Mouse (Mus musculus) intestine, embryonic 14.5 days (tissue): Measurements from ENCODE around the gene Dram2. TPM values are rescaled to one million over a fixed set of nuclear protein-coding genes. Genes with fewer than 3 reads are reported as not detected.
"Not testable (repeated sequence)": the region's sequence is repeated elsewhere in the genome, so short reads cannot be mapped to it uniquely, and the experiment has no call there.

Source experiments
- ATAC-seq: fragments of 200-750 bp; cut with Nextera tagmentation; replicated peaks from 2 replicates; pipeline ENCODE4 v1.8.0; 2017; ENCODE audit warnings: low read depth, moderate number of reproducible peaks, moderate TSS enrichment, moderate library complexity; ENCODE audit not compliant: low FRiP score, low TSS enrichment
- DNase-seq: peaks from one replicate; pipeline ENCODE4 v3.0.0-alpha.2; 2018; ENCODE audit warnings: low spot score
- H3K27ac ChIP-seq: fragments of 300-500 bp; sonication (generic); 2 replicates; pipeline ENCODE4 v1.5.1; 2014; ENCODE audit warnings: low read depth, mild to moderate bottlenecking, control low read depth
- H3K27me3 ChIP-seq: fragments of 300-500 bp; sonication (generic); replicated peaks from 2 replicates; pipeline ENCODE4 v1.6.1; 2014; ENCODE audit warnings: low read length, control low read depth; ENCODE audit not compliant: control insufficient read depth, insufficient read depth
- H3K36me3 ChIP-seq: fragments of 300-500 bp; sonication (generic); 2 replicates; pipeline ENCODE4 v1.6.1; 2014; ENCODE audit warnings: low read length, control low read depth; ENCODE audit not compliant: control insufficient read depth, insufficient read depth
- H3K4me1 ChIP-seq: fragments of 300-500 bp; sonication (generic); replicated peaks from 2 replicates; pipeline ENCODE4 v1.6.1; 2014; ENCODE audit warnings: low read length, control low read depth, mixed read lengths; ENCODE audit not compliant: control insufficient read depth, insufficient read depth
- H3K4me2 ChIP-seq: fragments of 300-500 bp; sonication (generic); 2 replicates; pipeline ENCODE4 v1.6.1; 2014; ENCODE audit warnings: low read length
- H3K4me3 ChIP-seq: fragments of 300-500 bp; sonication (generic); 2 replicates; pipeline ENCODE4 v1.5.1; 2014; ENCODE audit warnings: low read depth, low read length, control low read depth, mixed read lengths
- H3K9ac ChIP-seq: fragments of 300-500 bp; sonication (generic); 2 replicates; pipeline ENCODE4 v1.6.1; 2014; ENCODE audit warnings: mild to moderate bottlenecking, low read length
- H3K9me3 ChIP-seq: fragments of 300-500 bp; sonication (generic); 2 replicates; pipeline ENCODE4 v1.6.1; 2016; ENCODE audit warnings: low read length, control low read depth; ENCODE audit not compliant: control insufficient read depth
- WGBS: fragments of 180-500 bp; shearing (Covaris S2); extraction: QIAGEN DNeasy Blood & Tissue Kit; methylation state at CpG from one replicate; pipeline ENCODE4 v1.1.7; 2014; 5-methylcytosine and 5-hydroxymethylcytosine counted together
- polyA plus RNA-seq: library from polyadenylated mRNA; unstranded; fragments of >200 nt; fragmentation: Nextera tagmentation; extraction: Ambion mirVana; gene quantifications from 2 replicates; pipeline ENCODE4 v1.2.1, GENCODE M21; 2014

Gene Dram2
- polyA plus RNA-seq, 1 experiment from 2014 or later, result 81.7 TPM

DNA sequence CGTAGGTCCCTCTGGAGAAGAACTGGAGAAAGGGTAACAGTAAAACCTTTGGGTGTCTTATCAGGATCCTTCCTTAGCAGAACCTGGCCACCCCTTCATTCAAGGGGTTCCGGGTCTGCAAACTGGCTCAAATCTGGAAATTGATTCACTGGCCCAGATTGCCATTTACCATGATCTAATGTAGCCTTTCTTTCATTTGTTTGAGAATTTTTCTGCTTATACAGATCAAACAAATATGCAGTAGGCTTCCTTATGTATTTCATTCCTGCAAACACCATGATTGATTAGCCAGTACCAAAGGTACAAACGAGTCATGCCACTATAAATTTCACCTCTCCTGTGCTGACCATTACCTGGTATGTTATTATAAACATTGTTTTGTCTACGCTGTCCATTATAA lies 46.0 kb downstream of the Dram2 start:
- ATAC-seq, H3K36me3 ChIP-seq, H3K4me2 ChIP-seq, H3K4me1 ChIP-seq, H3K27ac ChIP-seq, H3K27me3 ChIP-seq, H3K4me3 ChIP-seq, H3K9me3 ChIP-seq, H3K9ac ChIP-seq, DNase-seq: not testable (repeated sequence)
- 81% methylated on average over 4 of the region's 4 CpGs for WGBS

DNA sequence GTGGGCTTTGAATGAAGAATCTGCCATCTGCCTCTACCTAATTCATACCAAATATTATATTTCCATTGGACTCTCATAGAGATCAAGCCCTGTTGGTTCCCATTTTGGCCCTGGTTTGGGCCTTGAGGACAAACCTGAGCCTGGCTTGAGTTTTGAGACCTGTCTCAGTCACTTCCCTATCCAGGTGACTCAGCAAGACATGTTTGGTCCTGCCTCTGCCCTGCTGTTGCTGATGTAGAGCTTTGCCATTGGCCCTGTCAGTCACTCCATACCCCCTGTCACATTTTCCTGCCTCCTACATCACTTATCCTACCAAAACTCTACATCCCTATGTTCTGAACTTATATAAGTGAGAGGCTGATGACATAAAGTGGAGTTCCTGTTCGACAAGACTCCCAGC lies 70.5 kb downstream of the Dram2 start:
- DNase-seq, result no peak
- no peak overlapping the region for H3K4me2 ChIP-seq

More for the DNA sequence above, 70.5 kb downstream of the Dram2 start:
- Histone ChIP-seq H3K27me3 (no peaks in the 10 kb centered on the region), H3K4me1 (no peaks in the 10 kb centered on the region), H3K36me3 (no peaks in the 10 kb centered on the region), H3K9me3 (no peaks in the 10 kb centered on the region), H3K27ac (no peak overlapping the region), H3K4me3 (no peak overlapping the region), H3K9ac (no peak overlapping the region)
- 72% methylated on average over 1 of the region's 1 CpGs for WGBS
- ATAC-seq, result no peak

Other genes with a start within 250 kb of the Dram2 start
- not detected in 2 replicates for gene Chil6, start 141.6 kb upstream of the Dram2 start, polyA plus RNA-seq
- gene Dennd2d, start 65.4 kb upstream of the Dram2 start, polyA plus RNA-seq, result 11.9 and 13.5 TPM in 2 replicates
- gene Cept1, start within 50 bp of the Dram2 start, polyA plus RNA-seq, result 48.7 and 54.0 TPM in 2 replicates
- 15.3 and 16.3 TPM in 2 replicates for gene Lrif1, start 137.2 kb downstream of the Dram2 start, polyA plus RNA-seq
- 7.7 and 8.2 TPM in 2 replicates for gene Cd53, start 242.4 kb downstream of the Dram2 start, polyA plus RNA-seq